Mouse (Mus musculus) kidney, embryonic 15.5 days (tissue): Measurements from ENCODE around the gene Vmn2r112. TPM values are rescaled to one million over a fixed set of nuclear protein-coding genes. Genes with fewer than 3 reads are reported as not detected.
"Not testable (repeated sequence)": the region's sequence is repeated elsewhere in the genome, so short reads cannot be mapped to it uniquely, and the experiment has no call there.

Experiments used
- ATAC-seq: fragments of 200-750 bp; cut with Nextera tagmentation; replicated peaks from 2 replicates; pipeline ENCODE4 v1.8.0; 2017; ENCODE audit warnings: moderate TSS enrichment; ENCODE audit not compliant: low FRiP score
- H3K27ac ChIP-seq: fragments of 300-500 bp; sonication (generic); 2 replicates; pipeline ENCODE4 v1.5.1; 2015; ENCODE audit warnings: mild to moderate bottlenecking, inconsistent platforms
- H3K27me3 ChIP-seq: fragments of 300-500 bp; sonication (generic); 2 replicates; pipeline ENCODE4 v1.6.1; 2015; ENCODE audit warnings: inconsistent platforms
- H3K36me3 ChIP-seq: fragments of 300-500 bp; sonication (generic); 2 replicates; pipeline ENCODE4 v1.6.1; 2015; ENCODE audit warnings: inconsistent platforms
- H3K4me1 ChIP-seq: fragments of 300-500 bp; sonication (generic); 2 replicates; pipeline ENCODE4 v1.6.1; 2015; ENCODE audit warnings: inconsistent platforms
- H3K4me2 ChIP-seq: fragments of 300-500 bp; sonication (generic); 2 replicates; pipeline ENCODE4 v1.6.1; 2015; ENCODE audit warnings: moderate library complexity, mild to moderate bottlenecking, inconsistent platforms
- H3K4me3 ChIP-seq: fragments of 300-500 bp; sonication (generic); replicated peaks from 2 replicates; pipeline ENCODE4 v1.5.1; 2015; ENCODE audit warnings: mild to moderate bottlenecking, inconsistent platforms
- H3K9ac ChIP-seq: fragments of 300-500 bp; sonication (generic); 2 replicates; pipeline ENCODE4 v1.6.1; 2015; ENCODE audit warnings: mild to moderate bottlenecking, inconsistent platforms
- H3K9me3 ChIP-seq: fragments of 300-500 bp; sonication (generic); replicated peaks from 2 replicates; pipeline ENCODE4 v1.6.1; 2016; ENCODE audit warnings: inconsistent platforms
- WGBS: fragments of 180-500 bp; shearing (Covaris S2); methylation state at CpG from one replicate; pipeline ENCODE4 v1.1.7; 2015; ENCODE audit warnings: mixed read lengths; 5-methylcytosine and 5-hydroxymethylcytosine counted together
- polyA plus RNA-seq: library from polyadenylated mRNA; unstranded; fragments of >200 nt; fragmentation: Nextera tagmentation; extraction: Ambion mirVana; gene quantifications from 2 replicates; pipeline ENCODE4 v1.2.1, GENCODE M21; 2015

The Vmn2r112 gene
- not detected in 2 replicates for polyA plus RNA-seq

DNA sequence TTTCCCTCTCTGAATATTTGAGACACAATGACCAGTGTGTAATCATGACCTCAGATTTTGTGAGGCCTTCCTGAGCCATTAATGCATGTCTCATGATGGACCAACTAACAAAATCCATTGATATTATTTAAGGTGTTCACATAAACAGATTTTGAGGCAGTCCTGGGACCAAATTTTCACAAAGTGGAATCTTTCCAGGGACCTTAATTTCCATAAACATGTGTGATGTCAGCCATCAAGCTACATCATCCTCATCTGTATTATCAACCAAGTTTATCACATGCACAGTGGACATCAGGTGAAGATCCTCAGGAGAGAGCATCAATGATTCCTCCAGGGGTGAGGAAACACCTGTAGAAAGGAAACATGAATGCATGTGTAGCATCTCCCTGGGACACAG lies at the start of gene Vmn2r112:
Gene Vmn2r112, plus strand, starts transcription at position 301 of the 400 bp plus-strand sequence.
- not testable (repeated sequence) for H3K9ac ChIP-seq, H3K27me3 ChIP-seq, H3K9me3 ChIP-seq, H3K36me3 ChIP-seq, H3K4me2 ChIP-seq, H3K4me1 ChIP-seq, H3K4me3 ChIP-seq, ATAC-seq, H3K27ac ChIP-seq

DNA sequence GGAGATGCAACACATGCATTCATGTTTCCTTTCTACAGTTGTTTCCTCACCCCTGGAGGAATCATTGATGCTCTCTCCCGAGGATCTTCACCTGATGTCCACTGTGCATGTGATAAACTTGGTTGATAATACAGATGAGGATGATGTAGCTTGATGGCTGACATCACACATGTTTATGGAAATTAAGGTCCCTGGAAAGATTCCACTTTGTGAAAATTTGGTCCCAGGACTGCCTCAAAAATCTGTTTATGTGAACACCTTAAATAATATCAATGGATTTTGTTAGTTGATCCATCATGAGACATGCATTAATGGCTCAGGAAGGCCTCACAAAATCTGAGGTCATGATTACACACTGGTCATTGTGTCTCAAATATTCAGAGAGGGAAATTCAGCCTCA lies 27.4 kb upstream of the Vmn2r112 start, which contains the start of gene Vmn2r111:
Gene Vmn2r111, minus strand, starts transcription at position 101 of the 400 bp plus-strand sequence.
- not testable (repeated sequence) for H3K27me3 ChIP-seq, H3K4me3 ChIP-seq, H3K9me3 ChIP-seq, ATAC-seq, H3K9ac ChIP-seq, H3K4me2 ChIP-seq, H3K36me3 ChIP-seq, H3K4me1 ChIP-seq, H3K27ac ChIP-seq
- 63% methylated on average over 1 of the region's 1 CpGs for WGBS

DNA sequence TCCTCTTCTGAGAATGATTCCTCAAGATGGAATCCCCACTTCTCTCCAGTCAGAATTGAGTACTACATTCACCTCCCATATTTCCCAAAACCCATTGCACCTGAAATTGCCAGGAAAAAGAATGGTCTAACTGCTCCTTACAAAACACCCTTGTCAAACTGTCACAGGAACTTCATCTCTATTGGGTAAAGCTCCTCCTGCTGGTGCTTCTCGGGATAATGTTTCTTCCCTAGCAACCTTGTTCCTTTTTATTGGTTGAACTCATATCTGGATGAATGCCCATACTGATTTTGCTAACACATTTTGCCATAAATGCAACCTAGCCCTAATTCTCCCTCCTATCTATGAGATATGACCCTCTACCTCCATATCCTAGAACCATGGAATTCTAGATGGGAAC lies 29.9 kb downstream of the Vmn2r112 start:
- Histone ChIP-seq H3K9me3 (no peaks in the 10 kb centered on the region), H3K36me3 (no peaks in the 10 kb centered on the region), H3K4me3 (no peak overlapping the region), H3K4me2 (no peak overlapping the region), H3K4me1 (no peaks in the 10 kb centered on the region), H3K27me3 (no peaks in the 10 kb centered on the region), H3K27ac (no peak overlapping the region), H3K9ac (no peak overlapping the region)
- 89% methylated on average over 1 of the region's 1 CpGs for WGBS
- ATAC-seq, result no peak

Other genes with a start within 250 kb of the Vmn2r112 start
- gene Zfp944, start 239.6 kb upstream of the Vmn2r112 start, polyA plus RNA-seq, result 13.2 and 13.6 TPM in 2 replicates
- gene Zfp758, start 239.5 kb upstream of the Vmn2r112 start, polyA plus RNA-seq, result 7.9 and 8.8 TPM in 2 replicates
- 15.1 and 16.2 TPM in 2 replicates for gene Zfp946, start 176.7 kb upstream of the Vmn2r112 start, polyA plus RNA-seq
- not detected in 2 replicates for gene Vmn2r111, start 27.5 kb upstream of the Vmn2r112 start, polyA plus RNA-seq